Mouse (Mus musculus) embryonic fibroblast, embryonic 13.5 days (primary cell): Measurements from ENCODE around the gene Anapc15.

Experiments
- CTCF ChIP-seq: IDR thresholded peaks from 2 replicates; pipeline ENCODE4 v1.5.1; 2011; ENCODE audit warnings: mild to moderate bottlenecking, control low read depth, low read length, moderate library complexity, borderline replicate concordance; ENCODE audit not compliant: insufficient read depth
- POLR2A ChIP-seq: IDR thresholded peaks from 2 replicates; pipeline ENCODE4 v1.6.1; 2011; ENCODE audit warnings: low read depth, mild to moderate bottlenecking, control low read depth, low read length, moderate library complexity

DNA sequence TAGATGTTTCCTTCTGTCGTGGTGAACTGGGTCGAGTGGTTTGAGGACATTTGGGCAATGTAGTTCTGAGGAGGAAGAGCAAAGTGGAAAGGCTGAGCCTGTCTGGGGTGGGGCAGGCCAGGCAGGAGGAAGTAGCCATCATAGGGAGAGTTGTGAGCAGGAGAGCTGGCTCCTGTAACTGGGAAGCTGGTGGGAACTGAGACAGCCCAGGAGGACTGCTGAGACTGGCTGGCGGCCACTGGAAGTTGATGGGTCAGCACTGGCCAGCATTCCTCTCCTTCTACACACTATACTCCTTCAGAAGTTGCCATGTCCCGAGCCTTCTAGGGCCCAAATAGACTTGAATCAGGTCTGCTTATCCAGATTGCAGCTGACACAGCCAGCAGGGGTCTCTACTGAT lies 44.9 kb downstream of the Anapc15 start:
- no peak for TF ChIP-seq POLR2A
- no peak for TF ChIP-seq CTCF
